Mouse (Mus musculus): ENCODE results near the gene Itga7. TPM values are rescaled to one million over a fixed set of nuclear protein-coding genes. Genes with fewer than 3 reads are reported as not detected.
A peak's percentile ranks its signal among the peaks of the same experiment; 100 is the strongest.

Itga7 gene
- 10 to 100 TPM; 13.5 TPM for total RNA-seq (2021)
- long read RNA-seq, experiment 1, full-length matches to known transcripts = 2 of 8 reads
- long read RNA-seq, experiment 1, partial matches to known transcripts = 3 of 8 reads
- long read RNA-seq, experiment 1, other reads (novel, unspliced or antisense) = 3 of 8 reads
- long read RNA-seq, experiment 2, full-length matches to known transcripts = 3 of 10 reads
- long read RNA-seq, experiment 2, partial matches to known transcripts = 4 of 10 reads
- long read RNA-seq, experiment 2, other reads (novel, unspliced or antisense) = 3 of 10 reads

DNA sequence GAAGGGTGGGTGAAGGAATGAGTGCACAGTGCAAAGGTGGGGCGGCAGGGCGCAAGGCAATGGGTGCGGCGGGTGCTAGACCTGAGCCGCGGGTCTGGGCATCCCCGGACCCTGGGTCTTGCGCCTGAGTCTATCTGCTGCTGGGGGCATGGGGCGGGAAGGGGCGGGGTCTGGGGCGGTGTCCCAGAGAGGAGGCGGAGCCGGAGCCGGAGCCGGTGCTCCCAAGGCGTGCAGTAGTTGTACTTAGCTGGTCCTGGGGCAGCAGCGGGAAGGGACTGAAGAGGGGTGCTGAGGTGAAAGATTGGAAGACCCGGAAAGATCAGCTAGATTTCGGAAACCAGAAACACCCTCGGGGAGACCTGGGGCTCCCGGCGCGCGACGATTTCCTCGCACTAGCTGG is at the start of gene Itga7:
Gene Itga7, plus strand, starts transcription at position 245 of the 400 bp plus-strand sequence.
- DNase-seq (ENCODE audit: low spot score in 2 of 2) = no peak

- DNase-seq (ENCODE audit: low spot score in 2 of 2) = no peak
Observed at GRCm38 (mm10) chr10:128888941-128889827, 44.4 kb upstream of the Itga7 start.

GRCm38 (mm10) chr10:128889846-128890245 is 43.8 kb upstream of the Itga7 start:
- DNase-seq (ENCODE audit: low spot score in 2 of 2) = no peak

DNA sequence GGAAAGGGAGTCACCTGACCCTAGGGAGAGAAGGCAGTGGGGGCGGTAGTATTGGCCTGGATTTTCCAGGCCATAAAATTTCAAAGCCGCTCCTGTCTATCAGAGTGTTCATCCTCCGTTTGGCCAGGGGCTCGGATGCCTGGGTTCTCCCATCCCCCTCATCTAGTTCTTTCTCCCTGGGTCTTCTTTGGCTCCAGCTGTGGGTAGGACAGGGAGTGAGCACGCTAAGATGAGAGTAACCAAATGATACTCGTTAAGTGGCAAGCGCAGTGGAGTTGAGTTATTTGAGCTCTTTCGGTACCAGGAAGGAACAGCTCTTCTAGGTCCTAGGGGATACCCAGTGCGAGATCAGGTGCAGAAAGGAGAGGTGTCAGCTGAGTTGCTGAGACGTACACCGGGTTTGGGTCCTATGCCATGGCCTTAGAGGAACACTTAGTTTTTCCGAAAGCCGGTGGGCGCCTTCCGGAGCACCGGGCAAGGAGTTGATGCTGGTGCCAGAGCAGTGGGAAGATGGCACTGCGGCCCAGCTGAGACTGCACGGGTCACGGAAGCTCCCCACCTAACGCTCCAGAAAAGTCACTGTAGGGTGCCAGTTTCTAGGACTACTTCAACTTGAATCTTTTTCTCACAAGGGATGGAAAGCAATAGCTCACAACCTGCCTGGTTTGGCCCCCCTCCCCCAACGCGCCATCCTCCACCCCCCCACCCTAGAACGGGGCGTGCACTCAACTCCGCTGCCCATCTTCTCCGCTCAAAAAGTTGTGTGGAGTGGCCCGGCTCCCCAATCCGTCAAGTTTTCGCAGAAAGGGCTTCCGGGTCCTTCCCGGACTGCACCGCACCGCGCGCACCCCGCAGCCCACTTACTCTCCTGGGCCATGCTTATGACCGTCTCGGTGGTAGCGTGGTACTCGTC is 43.0 kb upstream of the Itga7 start:
- DNase-seq (ENCODE audit: low spot score in 2 of 2) = no peak

DNA sequence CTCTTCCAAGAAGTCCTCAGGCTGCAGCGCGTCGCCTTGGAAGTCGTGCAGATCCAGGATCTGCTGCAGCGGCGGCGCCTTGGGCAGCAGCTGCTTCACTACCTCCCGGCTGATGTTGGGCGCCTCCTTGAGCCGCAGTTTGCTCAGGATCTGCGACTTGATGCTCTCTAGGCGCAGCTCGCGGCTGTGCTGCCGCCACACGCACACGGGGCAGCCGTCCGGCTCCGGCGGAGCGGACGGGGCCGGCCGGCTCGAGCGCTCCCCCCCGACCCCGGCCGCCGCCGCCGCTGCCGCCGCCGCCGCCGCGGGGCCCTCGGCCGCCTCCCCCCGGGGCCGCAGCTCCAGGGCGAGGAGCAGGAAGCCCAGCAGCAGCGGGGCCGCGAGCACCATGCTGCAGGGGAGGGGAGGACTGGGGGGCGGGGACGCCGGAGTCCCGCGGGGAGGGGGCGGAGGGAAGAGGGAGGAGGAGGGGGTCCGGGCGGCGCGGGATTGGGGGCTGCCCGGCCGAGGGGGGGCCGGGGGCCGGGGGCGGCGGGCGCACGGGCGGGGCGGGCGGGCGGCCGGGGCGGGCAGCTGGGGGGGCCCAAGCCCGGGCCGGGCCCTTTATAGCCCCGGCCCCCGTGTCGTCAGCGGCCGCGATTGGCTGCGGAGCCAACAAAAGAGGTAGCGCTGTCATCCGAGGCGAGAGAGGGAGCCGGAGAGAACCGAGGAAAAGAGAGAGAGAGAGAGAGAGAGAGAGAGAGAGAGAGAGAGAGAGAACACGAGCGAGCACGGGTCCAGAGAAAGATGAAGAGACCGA is 42.1 kb upstream of the Itga7 start, which contains the start of gene Gdf11:
Gene Gdf11, minus strand, starts transcription at position 423 of the 799 bp plus-strand sequence.
- no peak for DNase-seq (ENCODE audit: low spot score in 2 of 2)

- DNase-seq (ENCODE audit: low spot score in 2 of 2) = no peak
Observed at GRCm38 (mm10) chr10:128892246-128892645, 41.4 kb upstream of the Itga7 start.

DNA sequence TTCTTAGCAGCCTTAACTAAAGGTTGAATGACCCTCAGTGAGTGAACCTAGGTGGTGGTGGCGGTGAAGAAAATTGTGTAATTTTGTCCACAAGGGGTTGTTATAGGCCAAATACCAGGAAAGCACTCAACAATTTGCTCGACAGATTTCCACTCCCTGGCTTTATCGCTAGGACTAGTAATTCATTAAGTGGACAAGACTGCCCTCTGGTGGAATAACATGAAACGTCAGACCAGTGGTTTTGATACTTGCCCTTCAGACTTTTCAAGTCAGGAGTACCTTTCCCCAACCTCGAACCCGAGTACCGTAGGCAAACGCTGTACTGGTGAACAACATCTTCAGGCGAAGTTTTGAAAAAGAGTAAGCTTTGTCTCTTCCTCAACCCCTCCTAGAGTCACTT is 38.2 kb upstream of the Itga7 start:
- peak; percentile 64 to 80 for DNase-seq (ENCODE audit: low spot score in 2 of 2)

DNA sequence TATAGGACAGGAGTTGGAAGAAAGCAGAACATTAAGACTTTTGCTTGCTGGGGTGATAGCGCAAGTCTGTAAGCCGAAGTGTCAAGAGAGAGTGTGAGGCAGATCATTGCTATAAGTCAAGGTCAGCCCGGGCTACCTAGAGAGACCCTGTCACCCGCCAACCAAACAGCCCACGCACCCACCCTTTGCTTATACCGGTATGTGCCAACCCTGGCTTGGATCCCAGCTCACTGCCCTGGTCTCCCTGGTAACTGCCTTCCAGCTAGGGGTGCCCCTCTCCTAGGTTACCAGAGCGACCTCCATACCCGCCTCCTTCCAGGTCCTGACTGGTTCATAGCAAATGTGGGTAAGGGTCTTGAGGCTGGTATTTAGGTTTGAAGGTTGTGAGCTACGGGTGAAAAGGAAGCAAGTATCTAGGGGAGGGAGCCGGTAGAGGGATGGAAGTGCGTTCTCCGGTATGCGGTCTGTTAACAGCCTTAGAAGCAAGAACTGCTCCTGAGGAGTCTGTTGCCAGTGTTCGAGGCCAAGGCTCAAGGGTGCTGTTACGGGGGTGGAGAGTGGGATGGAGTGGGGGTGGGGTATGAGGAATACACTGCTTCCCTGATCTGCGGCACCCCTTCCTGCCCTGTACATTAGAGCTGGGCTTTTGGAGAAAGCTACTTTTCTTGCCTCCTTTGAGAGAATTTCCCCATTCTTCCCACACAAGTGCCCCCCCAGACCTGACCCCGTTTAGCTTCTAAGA is 37.5 kb upstream of the Itga7 start:
- DNase-seq (ENCODE audit: low spot score in 2 of 2) = no peak

GRCm38 (mm10) chr10:128896807-128897206 is 36.8 kb upstream of the Itga7 start:
- no peak for DNase-seq (ENCODE audit: low spot score in 2 of 2)

DNA sequence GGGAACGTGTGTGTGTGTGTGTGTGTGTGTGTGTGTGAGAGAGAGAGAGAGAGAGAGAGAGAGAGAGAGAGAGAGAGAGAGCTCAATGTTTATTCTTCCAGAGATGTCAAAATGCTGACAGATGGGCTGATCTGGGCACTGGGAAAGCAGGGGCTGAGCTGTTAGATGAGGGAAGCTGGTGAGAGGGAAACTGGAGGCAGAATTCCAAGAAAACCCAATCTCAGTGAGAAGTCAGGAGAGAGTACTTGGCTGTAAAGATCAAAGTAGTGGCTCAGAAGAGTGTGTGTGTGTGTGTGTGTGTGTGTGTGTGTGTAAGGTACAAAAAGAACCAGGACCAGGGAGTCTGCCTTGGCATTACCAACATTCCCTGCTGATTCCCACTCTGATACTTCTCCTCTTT is 36.1 kb upstream of the Itga7 start:
- no peak for DNase-seq (ENCODE audit: low spot score in 2 of 2)

GRCm38 (mm10) chr10:128899759-128900490 is 33.7 kb upstream of the Itga7 start:
- no peak for DNase-seq (ENCODE audit: low spot score in 2 of 2)

GRCm38 (mm10) chr10:128900698-128901097 is 32.9 kb upstream of the Itga7 start, which contains the start of gene Cd63:
Gene Cd63 (plus strand): TSS chr10:128900989.
- no peak for DNase-seq (ENCODE audit: low spot score in 2 of 2)

DNA sequence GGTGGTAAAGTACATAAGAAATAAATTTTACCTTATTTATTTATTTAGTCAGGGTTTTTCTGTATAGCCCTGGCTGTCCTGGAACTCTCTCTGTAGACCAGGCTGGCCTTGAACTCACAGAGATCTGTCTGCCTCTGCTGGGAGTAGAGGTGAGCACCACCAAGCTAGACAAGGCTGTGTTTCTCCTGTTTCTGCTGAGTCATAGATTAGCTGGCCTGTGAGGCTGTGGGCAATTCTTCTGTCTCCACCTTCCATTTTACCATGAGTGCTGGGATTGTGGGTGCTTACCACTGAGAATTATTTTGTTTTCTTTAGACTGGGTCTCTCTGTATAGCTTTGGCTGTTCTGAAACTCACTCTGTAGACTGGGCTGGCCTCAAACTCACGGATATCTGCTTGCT is 32.2 kb upstream of the Itga7 start:
- no peak for DNase-seq (ENCODE audit: low spot score in 2 of 2)

DNA sequence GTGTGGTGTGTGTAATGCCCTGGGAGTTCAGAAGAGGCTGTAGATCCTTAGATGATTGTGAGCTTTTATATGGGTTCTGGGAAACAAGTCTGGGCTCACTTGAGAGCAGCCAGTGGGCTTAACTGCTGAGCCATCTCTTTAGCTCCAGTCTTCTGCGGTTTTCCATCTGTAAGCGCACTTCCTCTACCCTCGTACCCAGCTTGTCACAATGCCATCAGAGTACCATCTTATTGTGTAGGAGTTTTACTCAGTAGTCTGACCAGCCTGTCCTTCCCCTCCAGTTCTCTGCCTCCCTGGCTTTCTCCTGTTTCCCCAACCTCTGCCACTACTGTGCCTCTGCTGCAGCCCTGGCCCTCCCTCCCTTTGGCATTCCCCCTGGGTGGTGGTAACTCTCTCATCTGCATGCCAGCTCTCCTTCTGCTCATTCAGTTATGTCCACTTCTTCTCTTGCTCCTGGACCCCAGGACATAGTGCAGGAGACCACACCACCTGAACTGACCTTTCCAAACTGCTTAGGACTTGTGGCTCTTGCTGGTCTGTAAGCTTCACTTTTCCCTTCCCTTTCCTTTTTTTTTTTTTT is 31.1 kb upstream of the Itga7 start:
- no peak for DNase-seq (ENCODE audit: low spot score in 2 of 2)

- no peak for DNase-seq (ENCODE audit: low spot score in 2 of 2)
Observed at GRCm38 (mm10) chr10:128904812-128905211, 28.8 kb upstream of the Itga7 start.

- no peak for DNase-seq (ENCODE audit: low spot score in 2 of 2)
Observed at GRCm38 (mm10) chr10:128908778-128909448, 24.7 kb upstream of the Itga7 start.

DNA sequence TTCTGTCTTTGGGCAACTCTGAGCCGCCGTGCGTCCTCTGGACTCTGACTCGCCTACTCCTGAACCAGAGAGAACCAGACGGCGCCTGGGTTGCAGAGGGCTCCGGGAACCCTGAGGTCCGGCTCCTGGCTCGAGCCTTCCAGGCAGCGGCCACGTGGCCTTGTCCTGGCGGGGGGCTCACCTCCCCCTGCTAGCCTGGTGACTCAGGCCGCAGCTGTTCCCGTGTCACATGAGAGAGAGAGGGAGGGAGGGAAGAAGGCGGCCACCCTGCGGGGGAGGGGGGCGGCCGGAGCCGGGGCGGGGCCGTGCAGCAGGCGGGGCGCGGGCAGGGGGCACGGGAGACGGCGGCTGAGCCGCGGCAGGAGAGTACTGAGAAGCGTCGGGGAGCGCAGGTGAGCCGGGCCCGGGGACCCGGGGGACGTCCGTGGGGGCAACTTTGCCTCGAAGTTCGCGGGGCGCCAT is 24.0 kb upstream of the Itga7 start:
- peak; percentile 52 to 54 for DNase-seq (ENCODE audit: low spot score in 2 of 2)
